Comparison of ENCODE assay signal across 19 mouse cellular contexts in the genomic region with DNA sequence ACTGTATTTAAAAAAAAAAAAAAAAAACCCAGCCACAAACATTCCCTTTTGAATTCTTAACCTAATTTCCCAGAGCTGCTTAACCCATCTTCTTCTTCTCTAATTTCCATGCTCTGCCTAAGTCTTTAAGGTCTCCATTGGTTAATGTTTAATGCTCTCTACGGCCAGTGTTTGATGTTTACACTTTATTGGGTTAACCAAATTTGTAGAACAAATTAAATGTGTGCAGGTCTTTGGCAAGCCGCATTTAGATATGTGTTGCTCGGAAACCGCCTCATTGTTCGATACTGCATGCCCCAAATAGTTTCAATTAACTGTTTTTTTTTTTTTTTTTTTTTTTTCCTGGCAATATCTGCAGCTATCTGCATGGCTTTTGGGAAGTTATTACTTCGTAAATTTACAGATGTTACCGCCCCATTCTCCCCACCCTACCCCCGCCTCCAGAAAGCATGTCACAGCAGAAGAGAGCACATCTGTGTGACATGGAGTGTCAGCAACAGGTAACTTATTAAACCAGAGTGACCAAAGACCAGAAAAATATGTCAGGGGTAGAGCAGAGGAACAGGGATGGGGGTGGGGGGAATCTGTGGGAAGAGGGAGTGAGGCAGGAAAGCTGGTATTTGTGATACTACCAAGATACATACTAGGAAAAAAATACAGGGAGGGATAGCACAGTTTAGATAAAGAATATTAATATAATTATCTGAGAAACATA.
DNase-seq lines count a peak whose midpoint lies in the region; ATAC-seq and TF ChIP-seq lines count a peak whose summit lies in the region.
"Had no signal": no experiment of that assay in that cellular context is flagged by ENCODE, and none has a peak within 500 bp of the region (broad histone marks: within the 10 kb centered on the region; RNA-seq: fewer than 3 reads in every experiment).

No protein-coding gene starts in this region.

- no peaks in the 10 kb centered on the region for H3K9me3 ChIP-seq in intestine, embryonic 14.5 days (ENCODE audit: control insufficient read depth, low read length)
- H3K9me3 ChIP-seq in intestine, postnatal 0 days (ENCODE audit: control insufficient read depth), result no peaks in the 10 kb centered on the region
- H3K9me3 ChIP-seq: embryonic facial prominence, embryonic 12.5 days; heart, embryonic 15.5 days; limb, embryonic 12.5 days; midbrain, embryonic 12.5 days had no signal

- no peak for TF ChIP-seq POLR2A in brain, embryonic 14.5 days (IDR thresholded peaks at IDR 0.05; ENCODE audit: borderline replicate concordance, extremely low read depth, insufficient read depth, insufficient read length, poor library complexity, severe bottlenecking)

- TF ChIP-seq CTCF in intestine, postnatal 0 days (IDR thresholded peaks at IDR 0.05; ENCODE audit: low read depth), result no peak
- TF ChIP-seq CTCF in brain, embryonic 14.5 days (IDR thresholded peaks at IDR 0.05; ENCODE audit: borderline replicate concordance, extremely low read depth, insufficient read depth, insufficient read length), result no peak

- H3K27ac ChIP-seq in intestine, embryonic 14.5 days (ENCODE audit: low read depth), result no peak overlapping the region
- no peak overlapping the region for H3K27ac ChIP-seq in intestine, postnatal 0 days (ENCODE audit: low read depth, low read length)
- H3K27ac ChIP-seq: embryonic facial prominence, embryonic 12.5 days; heart, embryonic 15.5 days; left cerebral cortex, adult 2 months; midbrain, embryonic 12.5 days had no signal

- H3K4me2 ChIP-seq in intestine, embryonic 14.5 days (ENCODE audit: low read length), result no peak overlapping the region
- no peak overlapping the region for H3K4me2 ChIP-seq in intestine, postnatal 0 days (replicated peaks; ENCODE audit: low read depth)
- H3K4me2 ChIP-seq: embryonic facial prominence, embryonic 12.5 days; heart, embryonic 15.5 days; limb, embryonic 12.5 days; midbrain, embryonic 12.5 days had no signal

- WGBS in intestine, embryonic 14.5 days, result 57% methylated on average over 8 of the region's 8 CpGs
- 47% methylated on average over 8 of the region's 8 CpGs for WGBS in intestine, postnatal 0 days

- DNase-seq in intestine, embryonic 14.5 days (ENCODE audit: low spot score), result peak; percentile 40
- peak; percentile 28 for DNase-seq in brain, embryonic 14.5 days (ENCODE audit: low read depth)
- peak; percentile 73 for DNase-seq in kidney, adult 9 months
- DNase-seq in kidney, postnatal 4 days, result peak; percentile 27 to 51
- no peak for DNase-seq in gastrocnemius, adult 18-20 months (ENCODE audit: low spot score)
- no peak for DNase-seq in heart, adult 8-10 months (ENCODE audit: low spot score)
- DNase-seq: adrenal gland, postnatal 36 days; cerebellum, adult 11 months; cerebellum, postnatal 36 days; right cerebral cortex, postnatal 14 days had no signal

- no peak overlapping the region for H3K4me3 ChIP-seq in intestine, embryonic 14.5 days (ENCODE audit: low read depth, low read length)
- H3K4me3 ChIP-seq in intestine, postnatal 0 days (ENCODE audit: low read depth, low read length), result no peak overlapping the region
- H3K4me3 ChIP-seq: embryonic facial prominence, embryonic 12.5 days; heart, embryonic 15.5 days; left cerebral cortex, adult 2 months; limb, embryonic 12.5 days; midbrain, embryonic 12.5 days; myocyte had no signal

- ATAC-seq in intestine, embryonic 14.5 days (replicated peaks; ENCODE audit: low FRiP score, low TSS enrichment, low read depth), result 0 out of 2 replicates have a peak, but pooled peaks have one; percentile 44
- ATAC-seq in intestine, postnatal 0 days, result no peak
- ATAC-seq in megakaryocyte-erythroid progenitor cell, adult 5-6 weeks (replicated peaks; ENCODE audit: low FRiP score, low TSS enrichment, poor library complexity, severe bottlenecking), result no peak
- ATAC-seq: Patski had no signal

- H3K27me3 ChIP-seq in intestine, embryonic 14.5 days (replicated peaks; ENCODE audit: control insufficient read depth, insufficient read depth, low read length), result no peaks in the 10 kb centered on the region
- no peaks in the 10 kb centered on the region for H3K27me3 ChIP-seq in intestine, postnatal 0 days (replicated peaks; ENCODE audit: control insufficient read depth, insufficient read depth, low read length)
- H3K27me3 ChIP-seq: embryonic facial prominence, embryonic 12.5 days; heart, embryonic 15.5 days; limb, embryonic 12.5 days; midbrain, embryonic 12.5 days; Patski had no signal

- no peaks in the 10 kb centered on the region for H3K36me3 ChIP-seq in intestine, embryonic 14.5 days (ENCODE audit: control insufficient read depth, insufficient read depth, low read length)
- H3K36me3 ChIP-seq in intestine, postnatal 0 days (ENCODE audit: control insufficient read depth, insufficient read depth), result no peaks in the 10 kb centered on the region
- H3K36me3 ChIP-seq: embryonic facial prominence, embryonic 12.5 days; heart, embryonic 15.5 days; limb, embryonic 12.5 days; midbrain, embryonic 12.5 days had no signal

- H3K4me1 ChIP-seq in intestine, embryonic 14.5 days (replicated peaks; ENCODE audit: control insufficient read depth, insufficient read depth, low read length), result peaks cover 27% of the 10 kb centered on the region
- H3K4me1 ChIP-seq in intestine, postnatal 0 days (replicated peaks; ENCODE audit: control insufficient read depth, insufficient read depth, low read length), result no peaks in the 10 kb centered on the region

- H3K9ac ChIP-seq in intestine, embryonic 14.5 days (ENCODE audit: low read length), result no peak overlapping the region
- no peak overlapping the region for H3K9ac ChIP-seq in intestine, postnatal 0 days (ENCODE audit: low read depth, low read length)
- H3K9ac ChIP-seq: embryonic facial prominence, embryonic 12.5 days; heart, embryonic 15.5 days; limb, embryonic 12.5 days; midbrain, embryonic 12.5 days had no signal

Comparison
In these comparisons a context has a peak if more than half of its experiments do, and no peak if none do; other contexts are left out.
1. DNase-seq: peak in intestine, embryonic 14.5 days (single experiment), brain, embryonic 14.5 days (single experiment), kidney, adult 9 months (single experiment) and kidney, postnatal 4 days (2 of 2); none in gastrocnemius, adult 18-20 months (single experiment) and heart, adult 8-10 months (single experiment).